In the genomic region with DNA sequence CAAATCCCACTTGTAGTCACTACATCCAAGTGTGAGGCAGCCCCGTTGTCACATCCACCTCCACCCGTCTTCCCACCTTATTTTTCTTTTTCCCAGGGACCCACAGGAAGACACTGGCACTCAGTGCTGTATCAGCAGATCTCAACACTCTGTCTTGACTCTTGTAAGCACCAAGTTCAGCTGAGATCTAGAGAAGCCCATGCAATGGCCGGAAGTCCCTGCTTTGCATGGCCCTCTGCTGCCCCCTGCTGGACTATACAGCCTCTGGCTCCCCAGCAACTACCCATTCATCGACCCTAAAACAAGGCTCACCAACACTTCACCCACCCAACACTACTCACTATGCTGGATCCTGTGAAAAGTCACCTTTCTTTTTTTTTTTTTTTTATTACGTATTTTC, we compare ENCODE assay signal across 8 mouse cellular contexts. TPM values are rescaled to one million over a fixed set of nuclear protein-coding genes. Genes with fewer than 3 reads are reported as not detected.
DNase-seq lines count a peak whose midpoint lies in the region; ATAC-seq lines count a peak whose summit lies in the region.

No protein-coding gene starts in this region.

- H3K9ac ChIP-seq in intestine, embryonic 14.5 days (ENCODE audit: low read length): no peak overlapping the region

- no peak overlapping the region for H3K4me3 ChIP-seq in intestine, embryonic 14.5 days (ENCODE audit: low read depth, low read length)

- H3K4me1 ChIP-seq in intestine, embryonic 14.5 days (replicated peaks; ENCODE audit: control insufficient read depth, insufficient read depth, low read length): no peaks in the 10 kb centered on the region

- WGBS in intestine, embryonic 14.5 days: 23% methylated on average over 5 of the region's 5 CpGs

- H3K27ac ChIP-seq in intestine, embryonic 14.5 days (ENCODE audit: low read depth): no peak overlapping the region

- ATAC-seq in activated CD4-positive, CD25-positive, alpha-beta regulatory T cell, adult 4 months: peak; percentile 96
- peak; percentile 81 for ATAC-seq in intestine, embryonic 14.5 days (replicated peaks; ENCODE audit: low FRiP score, low TSS enrichment, low read depth)

- DNase-seq in embryo, embryonic 10 days (ENCODE audit: low spot score): peak; percentile 91
- DNase-seq in gastrocnemius, postnatal 14 days: peak; percentile 90
- DNase-seq in intestine, embryonic 14.5 days (ENCODE audit: low spot score): peak; percentile 95
- peak; percentile 86 to 92 for DNase-seq in left cerebral cortex, postnatal 10 days (ENCODE audit: extremely low spot score in 1 of 2, low spot score in 2 of 2)
- DNase-seq in mesoderm, embryonic 11.5 days (ENCODE audit: low read depth, low spot score): peak; percentile 91
- peak; percentile 65 to 73 for DNase-seq in right cerebral cortex, postnatal 36 days (ENCODE audit: low spot score in 2 of 2)
- DNase-seq in urinary bladder, postnatal 4 days (ENCODE audit: low spot score in 2 of 2): peak; percentile 77 to 94

- no peaks in the 10 kb centered on the region for H3K36me3 ChIP-seq in intestine, embryonic 14.5 days (ENCODE audit: control insufficient read depth, insufficient read depth, low read length)

- no peaks in the 10 kb centered on the region for H3K9me3 ChIP-seq in intestine, embryonic 14.5 days (ENCODE audit: control insufficient read depth, low read length)

- intact Hi-C loops in gastrocnemius, postnatal 14 days (cut with DNase I; ENCODE audit: low total_unique reads): loop anchor here (5.0 kb wide), 1 partner anchor 288 kb away; no protein-coding TSS in a partner anchor
- intact Hi-C loops in left cerebral cortex, postnatal 10 days (cut with DNase I): loop anchor here (1.0 to 10.0 kb wide), 3 partner anchors 170 to 288 kb away; a partner anchor contains a TSS

- H3K27me3 ChIP-seq in intestine, embryonic 14.5 days (replicated peaks; ENCODE audit: control insufficient read depth, insufficient read depth, low read length): no peaks in the 10 kb centered on the region

- no peak overlapping the region for H3K4me2 ChIP-seq in intestine, embryonic 14.5 days (ENCODE audit: low read length)

RNA-seq across cellular contexts. Expression of a gene that starts 13.9 kb away (rescaled TPM):
- polyA plus RNA-seq in activated CD4-positive, CD25-positive, alpha-beta regulatory T cell, adult 4 months (2017; shearing (Covaris generic)): 10 to 100 TPM; 31.5 to 34.1 TPM
- total RNA-seq in gastrocnemius, postnatal 14 days (2021): 10 to 100 TPM; 15.5 to 16.9 TPM
- polyA plus RNA-seq in intestine, embryonic 14.5 days (2014; fragmentation: Nextera tagmentation; extraction: Ambion mirVana): 54.0 and 61.2 TPM in 2 replicates
- 10 to 100 TPM; 48.2 to 58.8 TPM for total RNA-seq in left cerebral cortex, postnatal 10 days (2021)

RNA-seq across cellular contexts. Expression of a gene that starts 32.6 kb away (rescaled TPM):
- under 1 TPM; 0.66 to 0.93 TPM for polyA plus RNA-seq in activated CD4-positive, CD25-positive, alpha-beta regulatory T cell, adult 4 months (2017; shearing (Covaris generic))
- total RNA-seq in gastrocnemius, postnatal 14 days (2021): 10 to 100 TPM in 1 of 2 experiments, 1 to 10 TPM in 1; 6.3 to 10.1 TPM
- 33.1 and 33.4 TPM in 2 replicates for polyA plus RNA-seq in intestine, embryonic 14.5 days (2014; fragmentation: Nextera tagmentation; extraction: Ambion mirVana)
- 1 to 10 TPM; 1.4 to 1.5 TPM for total RNA-seq in left cerebral cortex, postnatal 10 days (2021)
